ENCODE assay signal across 8 mouse cellular contexts in the genomic region with DNA sequence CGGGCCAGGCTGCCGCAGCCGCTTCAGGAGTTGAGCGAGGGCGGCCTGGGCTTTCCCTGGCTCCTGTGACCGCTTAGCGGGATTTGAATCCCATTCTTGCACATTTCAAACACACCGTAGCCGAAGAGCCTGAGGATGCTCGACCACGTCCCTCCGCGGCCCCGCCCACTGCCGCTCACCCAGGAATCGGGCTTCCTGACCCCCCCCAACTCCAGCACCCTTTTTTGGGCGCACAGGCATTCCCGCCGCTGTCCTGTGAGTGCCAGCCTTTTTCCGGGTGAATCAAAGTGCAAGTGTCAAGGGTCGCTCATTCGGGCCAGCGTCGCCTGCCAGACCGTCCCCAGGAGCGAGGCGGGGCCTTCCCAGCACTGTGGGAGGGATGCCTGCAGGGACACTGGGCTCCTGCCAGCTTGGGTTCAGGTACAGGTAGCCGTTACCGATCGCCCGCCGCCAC. TPM values are rescaled to one million over a fixed set of nuclear protein-coding genes. Genes with fewer than 3 reads are reported as not detected.
A peak's percentile ranks its signal among the peaks of the same experiment; 100 is the strongest.
DNase-seq lines count a peak whose midpoint lies in the region; ATAC-seq and TF ChIP-seq lines count a peak whose summit lies in the region.

No protein-coding gene starts in this region.

- peaks cover 26% of the 10 kb centered on the region for H3K4me1 ChIP-seq in forebrain, embryonic 12.5 days
- peaks cover 28% of the 10 kb centered on the region for H3K4me1 ChIP-seq in hindbrain, embryonic 16.5 days (ENCODE audit: control insufficient read depth, insufficient read depth, low read depth, low read length)
- peaks cover 46% of the 10 kb centered on the region for H3K4me1 ChIP-seq in liver, embryonic 13.5 days (replicated peaks)
- peaks cover 6% of the 10 kb centered on the region; the same call in 1 of the 2 replicates for H3K4me1 ChIP-seq in neural tube, embryonic 11.5 days (ENCODE audit: control insufficient read depth, insufficient read depth, low read length)

- TF ChIP-seq POLR2A in brain, embryonic 14.5 days (IDR thresholded peaks at IDR 0.05; ENCODE audit: borderline replicate concordance, extremely low read depth, insufficient read depth, insufficient read length, poor library complexity, severe bottlenecking): no peak

- H3K9ac ChIP-seq in forebrain, embryonic 12.5 days: peak overlapping the region; percentile 91
- H3K9ac ChIP-seq in hindbrain, embryonic 16.5 days (ENCODE audit: low read depth, low read length): peak overlapping the region; percentile 96
- peak overlapping the region; percentile 92 for H3K9ac ChIP-seq in liver, embryonic 13.5 days
- peak overlapping the region; percentile 95 for H3K9ac ChIP-seq in neural tube, embryonic 11.5 days (ENCODE audit: low read length)

- peak overlapping the region; percentile 94 for H3K4me3 ChIP-seq in forebrain, embryonic 12.5 days (replicated peaks)
- H3K4me3 ChIP-seq in hindbrain, embryonic 16.5 days (ENCODE audit: low read length): peak overlapping the region; percentile 96
- peak overlapping the region; percentile 90 for H3K4me3 ChIP-seq in liver, embryonic 13.5 days (replicated peaks)
- peak overlapping the region; percentile 72 for H3K4me3 ChIP-seq in neural tube, embryonic 11.5 days (ENCODE audit: low read depth, low read length)

- H3K4me2 ChIP-seq in forebrain, embryonic 12.5 days: peak overlapping the region; percentile 91
- H3K4me2 ChIP-seq in hindbrain, embryonic 16.5 days (ENCODE audit: low read length): peak overlapping the region; percentile 79
- H3K4me2 ChIP-seq in liver, embryonic 13.5 days: peak overlapping the region; percentile 95
- peak overlapping the region; percentile 60 for H3K4me2 ChIP-seq in neural tube, embryonic 11.5 days (ENCODE audit: low read depth)

- under 1% methylated on average over 32 of the region's 32 CpGs for WGBS in forebrain, embryonic 12.5 days
- under 1% methylated on average over 27 of the region's 32 CpGs for WGBS in hindbrain, embryonic 16.5 days
- WGBS in liver, embryonic 13.5 days (ENCODE audit: insufficient replicate concordance): 2% methylated on average over 32 of the region's 32 CpGs
- under 1% methylated on average over 32 of the region's 32 CpGs for WGBS in neural tube, embryonic 11.5 days

- ATAC-seq in forebrain, embryonic 12.5 days (ENCODE audit: low FRiP score): peak; percentile 36; the same call in 1 of the 2 replicates
- ATAC-seq in hindbrain, embryonic 16.5 days: peak; percentile 18
- peak; percentile 50 for ATAC-seq in liver, embryonic 13.5 days (ENCODE audit: low read depth)
- ATAC-seq in neural tube, embryonic 11.5 days (ENCODE audit: insufficient read depth, low FRiP score, low TSS enrichment): 0 out of 2 replicates have a peak, but pooled peaks have one; percentile 4

- H3K9me3 ChIP-seq in forebrain, embryonic 12.5 days: no peaks in the 10 kb centered on the region
- no peaks in the 10 kb centered on the region for H3K9me3 ChIP-seq in hindbrain, embryonic 16.5 days (ENCODE audit: control insufficient read depth, low read length)
- H3K9me3 ChIP-seq in liver, embryonic 13.5 days (replicated peaks): no peaks in the 10 kb centered on the region
- H3K9me3 ChIP-seq in neural tube, embryonic 11.5 days (ENCODE audit: control insufficient read depth, low read length): no peaks in the 10 kb centered on the region

- intact Hi-C loops in heart, postnatal 25 days (cut with DNase I): no loop called here

- DNase-seq in heart, adult 11 months: peak; percentile 97
- no peak for DNase-seq in heart, postnatal 25 days (ENCODE audit: low spot score)
- peak; percentile 54 for DNase-seq in brain, embryonic 14.5 days (ENCODE audit: low read depth)
- DNase-seq in liver, embryonic 13.5 days: peak; percentile 25
- peak; percentile 30 for DNase-seq in neural tube, embryonic 11.5 days (ENCODE audit: low spot score)
- peak; percentile 31 to 43 for DNase-seq in urinary bladder, postnatal 36 days (ENCODE audit: low spot score in 2 of 2)

- peaks cover 32% of the 10 kb centered on the region for H3K36me3 ChIP-seq in forebrain, embryonic 12.5 days (replicated peaks)
- peaks cover 15% of the 10 kb centered on the region for H3K36me3 ChIP-seq in hindbrain, embryonic 16.5 days (ENCODE audit: control insufficient read depth, insufficient read depth, low read length)
- peaks cover 20% of the 10 kb centered on the region for H3K36me3 ChIP-seq in liver, embryonic 13.5 days
- peaks cover 4% of the 10 kb centered on the region for H3K36me3 ChIP-seq in neural tube, embryonic 11.5 days (ENCODE audit: control insufficient read depth, insufficient read depth, low read length)

- no peaks in the 10 kb centered on the region for H3K27me3 ChIP-seq in forebrain, embryonic 12.5 days
- no peaks in the 10 kb centered on the region for H3K27me3 ChIP-seq in hindbrain, embryonic 16.5 days (replicated peaks; ENCODE audit: control insufficient read depth, insufficient read depth, low read length)
- no peaks in the 10 kb centered on the region for H3K27me3 ChIP-seq in liver, embryonic 13.5 days
- no peaks in the 10 kb centered on the region for H3K27me3 ChIP-seq in neural tube, embryonic 11.5 days (ENCODE audit: control insufficient read depth, insufficient read depth, low read length)

- peak overlapping the region; percentile 86 for H3K27ac ChIP-seq in forebrain, embryonic 12.5 days
- H3K27ac ChIP-seq in hindbrain, embryonic 16.5 days (ENCODE audit: low read depth, low read length): peak overlapping the region; percentile 91
- peak overlapping the region; percentile 85 for H3K27ac ChIP-seq in liver, embryonic 13.5 days
- no peak overlapping the region for H3K27ac ChIP-seq in neural tube, embryonic 11.5 days (ENCODE audit: low read depth, low read length)

- TF ChIP-seq CTCF in brain, embryonic 14.5 days (IDR thresholded peaks at IDR 0.05; ENCODE audit: borderline replicate concordance, extremely low read depth, insufficient read depth, insufficient read length): no peak

RNA-seq across cellular contexts. Expression of a gene that starts 11.2 kb away (rescaled TPM):
- 10 to 100 TPM; 15.1 to 17.8 TPM for total RNA-seq in heart, postnatal 25 days (2021)
- polyA plus RNA-seq in brain, embryonic 14.5 days (2012; rRNA removed): 44.4 and 45.9 TPM in 2 replicates
- polyA plus RNA-seq in forebrain, embryonic 12.5 days (2016; fragmentation: Nextera tagmentation; extraction: Ambion mirVana): 19.6 and 23.0 TPM in 2 replicates
- polyA plus RNA-seq in hindbrain, embryonic 16.5 days (2015; fragmentation: Nextera tagmentation; extraction: Ambion mirVana): 30.5 and 33.6 TPM in 2 replicates
- 7.0 and 9.4 TPM in 2 replicates for polyA plus RNA-seq in liver, embryonic 13.5 days (2015; fragmentation: Nextera tagmentation; extraction: Ambion mirVana)
- 23.1 and 24.6 TPM in 2 replicates for polyA plus RNA-seq in neural tube, embryonic 11.5 days (2014; fragmentation: Nextera tagmentation; extraction: Ambion mirVana)

RNA-seq across cellular contexts. Expression of a gene that starts 11.5 kb away (rescaled TPM):
- total RNA-seq in heart, postnatal 25 days (2021): 10 to 100 TPM; 57.2 to 61.3 TPM
- 133 and 160 TPM in 2 replicates for polyA plus RNA-seq in brain, embryonic 14.5 days (2012; rRNA removed)
- 126 and 129 TPM in 2 replicates for polyA plus RNA-seq in forebrain, embryonic 12.5 days (2016; fragmentation: Nextera tagmentation; extraction: Ambion mirVana)
- 112 and 115 TPM in 2 replicates for polyA plus RNA-seq in hindbrain, embryonic 16.5 days (2015; fragmentation: Nextera tagmentation; extraction: Ambion mirVana)
- 32.5 and 33.2 TPM in 2 replicates for polyA plus RNA-seq in liver, embryonic 13.5 days (2015; fragmentation: Nextera tagmentation; extraction: Ambion mirVana)
- 150 and 161 TPM in 2 replicates for polyA plus RNA-seq in neural tube, embryonic 11.5 days (2014; fragmentation: Nextera tagmentation; extraction: Ambion mirVana)

RNA-seq across cellular contexts. Expression of a gene that starts 34.1 kb away (rescaled TPM):
- 1 to 10 TPM; 2.0 to 2.8 TPM for total RNA-seq in heart, postnatal 25 days (2021)
- polyA plus RNA-seq in brain, embryonic 14.5 days (2012; rRNA removed): 7.8 and 12.0 TPM in 2 replicates
- 11.8 and 14.6 TPM in 2 replicates for polyA plus RNA-seq in forebrain, embryonic 12.5 days (2016; fragmentation: Nextera tagmentation; extraction: Ambion mirVana)
- polyA plus RNA-seq in hindbrain, embryonic 16.5 days (2015; fragmentation: Nextera tagmentation; extraction: Ambion mirVana): 4.5 and 8.4 TPM in 2 replicates
- 1.8 and 2.5 TPM in 2 replicates for polyA plus RNA-seq in liver, embryonic 13.5 days (2015; fragmentation: Nextera tagmentation; extraction: Ambion mirVana)
- polyA plus RNA-seq in neural tube, embryonic 11.5 days (2014; fragmentation: Nextera tagmentation; extraction: Ambion mirVana): 32.3 and 39.7 TPM in 2 replicates
